Mouse (Mus musculus): ENCODE results near the gene Phf24. TPM values are rescaled to one million over a fixed set of nuclear protein-coding genes. Genes with fewer than 3 reads are reported as not detected.
"Not testable (repeated sequence)": the region's sequence is repeated elsewhere in the genome, so short reads cannot be mapped to it uniquely, and the experiment has no call there.

Phf24 gene
- polyA plus RNA-seq, 1 experiment from 2014 or later, result 33.6 TPM

- Histone ChIP-seq H3K4me1 (replicated peaks; ENCODE audit: control insufficient read depth, insufficient read depth, low read length) (peaks cover 6% of the 10 kb centered on the region; the same call in 1 of the 2 replicates), H3K4me3 (replicated peaks; ENCODE audit: low read length) (no peak overlapping the region), H3K27me3 (replicated peaks; ENCODE audit: control insufficient read depth, insufficient read depth, low read length) (no peaks in the 10 kb centered on the region), H3K36me3 (ENCODE audit: control insufficient read depth, insufficient read depth) (no peaks in the 10 kb centered on the region), H3K9me3 (ENCODE audit: control insufficient read depth, low read length) (no peaks in the 10 kb centered on the region), H3K27ac (ENCODE audit: low read length) (no peak overlapping the region), H3K9ac (replicated peaks; ENCODE audit: low read depth, low read length) (no peak overlapping the region), H3K4me2 (ENCODE audit: low read length) (no peak overlapping the region)
- WGBS, result 94% methylated on average over 2 of the region's 2 CpGs
- ATAC-seq, result no peak
Measured at GRCm38 (mm10) chr4:42963480-42963879, 47.0 kb downstream of the Phf24 start.

GRCm38 (mm10) chr4:42965039-42965719 lies 48.7 kb downstream of the Phf24 start:
- 16% methylated on average over 12 of the region's 12 CpGs for WGBS
- H3K4me1 ChIP-seq (replicated peaks; ENCODE audit: control insufficient read depth, insufficient read depth, low read length), result peaks cover 6% of the 10 kb centered on the region; the same call in 1 of the 2 replicates
- H3K36me3 ChIP-seq (ENCODE audit: control insufficient read depth, insufficient read depth), result no peaks in the 10 kb centered on the region
- no peaks in the 10 kb centered on the region for H3K27me3 ChIP-seq (replicated peaks; ENCODE audit: control insufficient read depth, insufficient read depth, low read length)
- peak; percentile 39 for ATAC-seq
- no peaks in the 10 kb centered on the region for H3K9me3 ChIP-seq (ENCODE audit: control insufficient read depth, low read length)
- no peak overlapping the region for H3K9ac ChIP-seq (replicated peaks; ENCODE audit: low read depth, low read length)
- no peak overlapping the region for H3K27ac ChIP-seq (ENCODE audit: low read length)
- H3K4me2 ChIP-seq (ENCODE audit: low read length), result peak overlapping the region; percentile 24; the same call in 1 of the 2 replicates
- no peak overlapping the region for H3K4me3 ChIP-seq (replicated peaks; ENCODE audit: low read length)

GRCm38 (mm10) chr4:42969304-42969703 lies 52.8 kb downstream of the Phf24 start, which contains the start of gene 1700022I11Rik:
Gene 1700022I11Rik (plus strand): TSS chr4:42969604.
- 95% methylated on average over 4 of the region's 4 CpGs for WGBS
- Histone ChIP-seq H3K9ac (replicated peaks; ENCODE audit: low read depth, low read length) (no peak within 1 kb of the TSS), H3K4me3 (replicated peaks; ENCODE audit: low read length) (no peak within 1 kb of the TSS), H3K27me3 (replicated peaks; ENCODE audit: control insufficient read depth, insufficient read depth, low read length) (no peaks in the 10 kb centered on the region), H3K4me2 (ENCODE audit: low read length) (no peak within 1 kb of the TSS), H3K9me3 (ENCODE audit: control insufficient read depth, low read length) (no peaks in the 10 kb centered on the region), H3K4me1 (replicated peaks; ENCODE audit: control insufficient read depth, insufficient read depth, low read length) (peaks cover 6% of the 10 kb centered on the region; the same call in 1 of the 2 replicates), H3K36me3 (ENCODE audit: control insufficient read depth, insufficient read depth) (no peaks in the 10 kb centered on the region), H3K27ac (ENCODE audit: low read length) (no peak within 1 kb of the TSS)
- ATAC-seq, result no peak

- 83% methylated on average over 4 of the region's 4 CpGs for WGBS
- no peak overlapping the region for H3K4me3 ChIP-seq (replicated peaks; ENCODE audit: low read length)
- no peak overlapping the region for H3K27ac ChIP-seq (ENCODE audit: low read length)
- no peaks in the 10 kb centered on the region for H3K9me3 ChIP-seq (ENCODE audit: control insufficient read depth, low read length)
- no peaks in the 10 kb centered on the region for H3K27me3 ChIP-seq (replicated peaks; ENCODE audit: control insufficient read depth, insufficient read depth, low read length)
- ATAC-seq, result no peak
- H3K36me3 ChIP-seq (ENCODE audit: control insufficient read depth, insufficient read depth), result 0 out of 2 replicates have a peak, but pooled peaks cover 2% of the 10 kb centered on the region
- H3K9ac ChIP-seq (replicated peaks; ENCODE audit: low read depth, low read length), result no peak overlapping the region
- no peak overlapping the region for H3K4me2 ChIP-seq (ENCODE audit: low read length)
- no peaks in the 10 kb centered on the region for H3K4me1 ChIP-seq (replicated peaks; ENCODE audit: control insufficient read depth, insufficient read depth, low read length)
Measured at GRCm38 (mm10) chr4:42972952-42973351, 56.5 kb downstream of the Phf24 start.

- no peak overlapping the region for H3K27ac ChIP-seq (ENCODE audit: low read length)
- no peak for ATAC-seq
- no peak overlapping the region for H3K4me3 ChIP-seq (replicated peaks; ENCODE audit: low read length)
- no peak overlapping the region for H3K9ac ChIP-seq (replicated peaks; ENCODE audit: low read depth, low read length)
- H3K9me3 ChIP-seq (ENCODE audit: control insufficient read depth, low read length), result no peaks in the 10 kb centered on the region
- H3K36me3 ChIP-seq (ENCODE audit: control insufficient read depth, insufficient read depth), result peaks cover 8% of the 10 kb centered on the region
- no peaks in the 10 kb centered on the region for H3K4me1 ChIP-seq (replicated peaks; ENCODE audit: control insufficient read depth, insufficient read depth, low read length)
- H3K27me3 ChIP-seq (replicated peaks; ENCODE audit: control insufficient read depth, insufficient read depth, low read length), result no peaks in the 10 kb centered on the region
- 85% methylated on average over 5 of the region's 5 CpGs for WGBS
- H3K4me2 ChIP-seq (ENCODE audit: low read length), result no peak overlapping the region
Measured at GRCm38 (mm10) chr4:42973868-42974267, 57.4 kb downstream of the Phf24 start.

- WGBS, result 91% methylated on average over 4 of the region's 4 CpGs
- Histone ChIP-seq H3K9me3 (ENCODE audit: control insufficient read depth, low read length) (no peaks in the 10 kb centered on the region), H3K27me3 (replicated peaks; ENCODE audit: control insufficient read depth, insufficient read depth, low read length) (no peaks in the 10 kb centered on the region), H3K9ac (replicated peaks; ENCODE audit: low read depth, low read length) (no peak overlapping the region), H3K36me3 (ENCODE audit: control insufficient read depth, insufficient read depth) (peaks cover 28% of the 10 kb centered on the region), H3K4me3 (replicated peaks; ENCODE audit: low read length) (no peak overlapping the region), H3K4me2 (ENCODE audit: low read length) (no peak overlapping the region), H3K4me1 (replicated peaks; ENCODE audit: control insufficient read depth, insufficient read depth, low read length) (no peaks in the 10 kb centered on the region), H3K27ac (ENCODE audit: low read length) (no peak overlapping the region)
- ATAC-seq, result no peak
Measured at GRCm38 (mm10) chr4:42978062-42978461, 61.6 kb downstream of the Phf24 start.

- not testable (repeated sequence) for ATAC-seq; H3K27me3 ChIP-seq (replicated peaks; ENCODE audit: control insufficient read depth, insufficient read depth, low read length); H3K4me3 ChIP-seq (replicated peaks; ENCODE audit: low read length); H3K4me1 ChIP-seq (replicated peaks; ENCODE audit: control insufficient read depth, insufficient read depth, low read length); H3K9me3 ChIP-seq (ENCODE audit: control insufficient read depth, low read length); H3K4me2 ChIP-seq (ENCODE audit: low read length); H3K9ac ChIP-seq (replicated peaks; ENCODE audit: low read depth, low read length); H3K27ac ChIP-seq (ENCODE audit: low read length)
- H3K36me3 ChIP-seq (ENCODE audit: control insufficient read depth, insufficient read depth), result peaks cover 44% of the 10 kb centered on the region
- WGBS, result 93% methylated on average over 6 of the region's 8 CpGs
Measured at GRCm38 (mm10) chr4:42980467-42980866, 64.0 kb downstream of the Phf24 start.

GRCm38 (mm10) chr4:42988296-42988695 lies 71.8 kb downstream of the Phf24 start:
- Histone ChIP-seq H3K4me3 (replicated peaks; ENCODE audit: low read length) (no peak overlapping the region), H3K9ac (replicated peaks; ENCODE audit: low read depth, low read length) (no peak overlapping the region), H3K9me3 (ENCODE audit: control insufficient read depth, low read length) (no peaks in the 10 kb centered on the region), H3K27me3 (replicated peaks; ENCODE audit: control insufficient read depth, insufficient read depth, low read length) (no peaks in the 10 kb centered on the region), H3K4me2 (ENCODE audit: low read length) (no peak overlapping the region), H3K4me1 (replicated peaks; ENCODE audit: control insufficient read depth, insufficient read depth, low read length) (no peaks in the 10 kb centered on the region), H3K36me3 (ENCODE audit: control insufficient read depth, insufficient read depth) (peaks cover 70% of the 10 kb centered on the region), H3K27ac (ENCODE audit: low read length) (no peak overlapping the region)
- 84% methylated on average over 1 of the region's 1 CpGs for WGBS
- no peak for ATAC-seq

Data from forebrain, embryonic 16.5 days (tissue).